8 mouse cellular contexts compared by ENCODE assay signal in genomic region chr19:44106831-44107660, GRCm38 (mm10). TPM values are rescaled to one million over a fixed set of nuclear protein-coding genes. Genes with fewer than 3 reads are reported as not detected.
DNase-seq lines count a peak whose midpoint lies in the region; ATAC-seq and TF ChIP-seq lines count a peak whose summit lies in the region.

Chuk (minus strand) TSS chr19:44107480.

- ATAC-seq in forebrain, embryonic 15.5 days (replicated peaks): peak; percentile 99
- peak; percentile 95 for ATAC-seq in neutrophil, adult 5-6 weeks (ENCODE audit: extremely low read depth, insufficient number of reproducible peaks, low FRiP score, poor library complexity, severe bottlenecking)

- H3K9ac ChIP-seq in ES-E14 (ENCODE audit: insufficient read depth, low read depth, low read length, poor library complexity, severe bottlenecking): peak within 1 kb of the TSS; percentile 96
- H3K9ac ChIP-seq in forebrain, embryonic 15.5 days (replicated peaks): peak within 1 kb of the TSS; percentile 97

- intact Hi-C loops in heart, postnatal 25 days (cut with DNase I): loop anchor here (5.0 kb wide), 1 partner anchor 35 kb away; no protein-coding TSS in a partner anchor

- no peak for TF ChIP-seq CTCF in lung, adult 2 months (IDR thresholded peaks at IDR 0.05; ENCODE audit: insufficient read depth, low read length)

- H3K27me3 ChIP-seq in forebrain, embryonic 15.5 days: no peaks in the 10 kb centered on the region

- peak; percentile 86 for DNase-seq in ES-E14 (ENCODE audit: low read depth, low spot score)
- DNase-seq in cerebellum, adult 11-12 months: peak; percentile 93
- peak; percentile 91 for DNase-seq in heart, postnatal 25 days (ENCODE audit: low spot score)
- peak; percentile 91 to 95 for DNase-seq in layer of hippocampus, adult 18-20 months (ENCODE audit: low spot score in 2 of 2)
- peak; percentile 97 for DNase-seq in lung, adult 2 months
- DNase-seq in thymus, adult 18-20 months: peak; percentile 89 to 92

- peak within 1 kb of the TSS; percentile 78 to 91 for H3K4me3 ChIP-seq in ES-E14 (ENCODE audit: insufficient read depth in 1 of 2, low read depth in 1 of 2, low read length in 2 of 2, poor library complexity in 1 of 2, severe bottlenecking in 1 of 2)
- peak within 1 kb of the TSS; percentile 97 for H3K4me3 ChIP-seq in forebrain, embryonic 15.5 days
- peak within 1 kb of the TSS; percentile 64 for H3K4me3 ChIP-seq in lung, adult 2 months (replicated peaks; ENCODE audit: extremely low read depth, low read depth, low read length)

- peaks cover 2% of the 10 kb centered on the region in 2 experiments; a peak in 1 of 4 replicates for H3K4me1 ChIP-seq in ES-E14 (ENCODE audit: control insufficient read depth in 2 of 2, insufficient read depth in 2 of 2, low read length in 2 of 2, poor library complexity in 1 of 2)
- H3K4me1 ChIP-seq in forebrain, embryonic 15.5 days: peaks cover 25% of the 10 kb centered on the region
- peaks cover 2% of the 10 kb centered on the region; the same call in 1 of the 2 replicates for H3K4me1 ChIP-seq in lung, adult 2 months (ENCODE audit: control insufficient read depth, insufficient read depth, low read length)

- H3K27ac ChIP-seq in ES-E14 (ENCODE audit: insufficient read depth, low read depth, low read length, poor library complexity, severe bottlenecking): no peak within 1 kb of the TSS; the same call in 1 of the 2 replicates
- H3K27ac ChIP-seq in forebrain, embryonic 15.5 days (replicated peaks): peak within 1 kb of the TSS; percentile 70

- H3K36me3 ChIP-seq in ES-E14 (ENCODE audit: control insufficient read depth, insufficient read depth, low read length, poor library complexity, severe bottlenecking): peaks cover 10% of the 10 kb centered on the region
- peaks cover 19% of the 10 kb centered on the region for H3K36me3 ChIP-seq in forebrain, embryonic 15.5 days

- WGBS in forebrain, embryonic 15.5 days: under 1% methylated on average over 67 of the region's 67 CpGs
- under 1% methylated on average over 67 of the region's 67 CpGs for WGBS in lung, adult 2 months

- in situ Hi-C loops in ES-E14 (cut with MboI; ENCODE audit: low sequenced_read_pairs in 2 of 2, unreplicated experiment in 2 of 2): no loop called here

- peak; percentile 82; the same call in 1 of the 2 replicates for TF ChIP-seq POLR2A in lung, adult 2 months (IDR thresholded peaks at IDR 0.05; ENCODE audit: borderline replicate concordance, extremely low read depth, low read depth, low read length)

- peak within 1 kb of the TSS; percentile 82 for H3K4me2 ChIP-seq in forebrain, embryonic 15.5 days (replicated peaks)

- H3K9me3 ChIP-seq in ES-E14 (ENCODE audit: control insufficient read depth, insufficient read depth, low read depth, low read length): no peaks in the 10 kb centered on the region
- no peaks in the 10 kb centered on the region for H3K9me3 ChIP-seq in forebrain, embryonic 15.5 days

TF ChIP-seq in ES-E14, 5 proteins besides CTCF, POLR2A, EP300 and RAD21:
- TF ChIP-seq MAFK (IDR thresholded peaks at IDR 0.05; ENCODE audit: insufficient read depth, low read depth, low read length) (no peak), CHD2 (IDR thresholded peaks at IDR 0.05; ENCODE audit: low read depth, low read length) (peak; percentile 98)

RNA-seq across cellular contexts. Expression of gene Chuk, which starts in this region (rescaled TPM):
- total RNA-seq in ES-E14 (2012; rRNA removed): 52.9 and 57.4 TPM in 2 replicates
- 66.0 and 67.5 TPM in 2 replicates for polyA plus RNA-seq in forebrain, embryonic 15.5 days (2015; fragmentation: Nextera tagmentation; extraction: Ambion mirVana)
- 10 to 100 TPM; 27.6 to 28.1 TPM for total RNA-seq in heart, postnatal 25 days (2021)
- 10 to 100 TPM; 39.3 to 40.9 TPM for total RNA-seq in layer of hippocampus, adult 18-20 months (2021)
- 10.2 and 16.1 TPM in 2 replicates for polyA plus RNA-seq in lung, adult 2 months (2012; rRNA removed)
- 132 and 136 TPM in 2 replicates for total RNA-seq in neutrophil, adult 5-6 weeks (2017)
